ENCODE assay signal across 10 mouse cellular contexts in genomic region chr17:28648607-28649370, GRCm38 (mm10). TPM values are rescaled to one million over a fixed set of nuclear protein-coding genes. Genes with fewer than 3 reads are reported as not detected.
A peak's percentile ranks its signal among the peaks of the same experiment; 100 is the strongest.
DNase-seq lines count a peak whose midpoint lies in the region; TF ChIP-seq lines count a peak whose summit lies in the region.
"Had no signal": no experiment of that assay in that cellular context is flagged by ENCODE, and none has a peak within 500 bp of the region (broad histone marks: within the 10 kb centered on the region; RNA-seq: fewer than 3 reads in every experiment).

No protein-coding gene starts in this region.

- H3K27ac ChIP-seq in kidney, adult 2 months (ENCODE audit: insufficient read depth, low read depth, low read length) = no peak overlapping the region
- H3K27ac ChIP-seq in spleen, adult 2 months (ENCODE audit: insufficient read depth, low read length) = no peak overlapping the region
- H3K27ac ChIP-seq: heart, embryonic 13.5 days had no signal

- TF ChIP-seq CTCF in kidney, adult 2 months (conservative IDR thresholded peaks at IDR 0.05; ENCODE audit: insufficient read depth, insufficient read length, low read depth, low read length) = peak; percentile 80
- TF ChIP-seq CTCF in spleen, adult 2 months (IDR thresholded peaks at IDR 0.05; ENCODE audit: extremely low read depth, insufficient read depth, insufficient read length, insufficient replicate concordance) = peak; percentile 76; the same call in 1 of the 2 replicates

- no peaks in the 10 kb centered on the region for H3K27me3 ChIP-seq in kidney, adult 2 months (replicated peaks; ENCODE audit: control insufficient read depth, insufficient read depth, low read length)
- no peaks in the 10 kb centered on the region for H3K27me3 ChIP-seq in spleen, adult 2 months (ENCODE audit: control insufficient read depth, insufficient read depth, low read length)

- no peak overlapping the region for H3K4me3 ChIP-seq in kidney, adult 2 months (ENCODE audit: insufficient read depth, low read depth, low read length)
- H3K4me3 ChIP-seq in spleen, adult 2 months (ENCODE audit: extremely low read depth, insufficient read depth, insufficient read length) = no peak overlapping the region
- H3K4me3 ChIP-seq: heart, embryonic 13.5 days; myocyte had no signal

- no peak for TF ChIP-seq POLR2A in kidney, adult 2 months (IDR thresholded peaks at IDR 0.05; ENCODE audit: low read depth, low read length)
- TF ChIP-seq POLR2A in spleen, adult 2 months (IDR thresholded peaks at IDR 0.05; ENCODE audit: low read depth, low read length) = no peak

- peak; percentile 71 to 76 for DNase-seq in left cerebral cortex, adult 18-20 months (ENCODE audit: low spot score in 2 of 2)
- DNase-seq in left cerebral cortex, adult 11 months (ENCODE audit: low spot score) = no peak
- DNase-seq in Muller cell, postnatal 12 days (ENCODE audit: inconsistent ontology term) = peak; percentile 31
- peak; percentile 22 for DNase-seq in c-Kit-positive CD71-positive TER-119-positive erythroid progenitor cells, embryonic 14.5 days (ENCODE audit: low spot score)
- peak; percentile 48 for DNase-seq in kidney, adult 2 months
- DNase-seq in lung, adult 18-20 months = peak; percentile 6 to 44
- peak in 1 of 2 experiments; percentile 43 for DNase-seq in spleen, adult 2 months (ENCODE audit: low read depth in 1 of 2, low spot score in 2 of 2)
- DNase-seq in ovary, postnatal 14 days (ENCODE audit: low spot score) = no peak

- no peaks in the 10 kb centered on the region for H3K4me1 ChIP-seq in kidney, adult 2 months (ENCODE audit: control insufficient read depth, insufficient read depth, low read length)
- H3K4me1 ChIP-seq in spleen, adult 2 months (ENCODE audit: control insufficient read depth, insufficient read depth, insufficient read length) = no peaks in the 10 kb centered on the region
- H3K4me1 ChIP-seq: heart, embryonic 13.5 days had no signal

- 39% methylated on average over 6 of the region's 6 CpGs for WGBS in kidney, adult 2 months
- WGBS in spleen, adult 2 months = 57% methylated on average over 6 of the region's 6 CpGs

- H3K36me3 ChIP-seq in kidney, adult 2 months (ENCODE audit: control insufficient read depth, insufficient read depth, low read length) = no peaks in the 10 kb centered on the region
- no peaks in the 10 kb centered on the region for H3K36me3 ChIP-seq in spleen, adult 2 months (ENCODE audit: control insufficient read depth, insufficient read depth, low read length)
- H3K36me3 ChIP-seq: heart, embryonic 13.5 days had no signal

RNA-seq across cellular contexts. Expression of gene Srpk1, which starts 26.3 kb away (rescaled TPM):
- total RNA-seq in left cerebral cortex, adult 18-20 months (2021) = 100 to 1,000 TPM; 106 to 114 TPM
- polyA plus RNA-seq in kidney, adult 2 months (2012; rRNA removed) = 21.5 and 21.6 TPM in 2 replicates
- 20.0 and 20.5 TPM in 2 replicates for polyA plus RNA-seq in spleen, adult 2 months (2012; rRNA removed)

RNA-seq across cellular contexts. Expression of gene Slc26a8, which starts 41.2 kb away (rescaled TPM):
- 1 to 10 TPM; 6.5 to 9.5 TPM for total RNA-seq in left cerebral cortex, adult 18-20 months (2021)
- 0.86 and 0.91 TPM in 2 replicates for polyA plus RNA-seq in kidney, adult 2 months (2012; rRNA removed)
- 0.38 and 0.40 TPM in 2 replicates for polyA plus RNA-seq in spleen, adult 2 months (2012; rRNA removed)
- polyA plus RNA-seq: myocyte had no signal

RNA-seq across cellular contexts. Expression of gene Mapk14, which starts 42.3 kb away (rescaled TPM):
- 10 to 100 TPM; 83.5 to 88.7 TPM for total RNA-seq in left cerebral cortex, adult 18-20 months (2021)
- polyA plus RNA-seq in kidney, adult 2 months (2012; rRNA removed) = 92.2 and 97.3 TPM in 2 replicates
- 83.1 and 93.0 TPM in 2 replicates for polyA plus RNA-seq in spleen, adult 2 months (2012; rRNA removed)

Comparison
In these comparisons a context has a peak if more than half of its experiments do, and no peak if none do; other contexts are left out.
1. DNase-seq: peak in left cerebral cortex, adult 18-20 months (2 of 2), Muller cell, postnatal 12 days (single experiment), c-Kit-positive CD71-positive TER-119-positive erythroid progenitor cells, embryonic 14.5 days (single experiment), kidney, adult 2 months (single experiment) and lung, adult 18-20 months (2 of 2); none in left cerebral cortex, adult 11 months (single experiment) and ovary, postnatal 14 days (single experiment).